Mouse (Mus musculus) liver, embryonic 11.5 days (tissue): ENCODE data around the gene Bace2. TPM values are rescaled to one million over a fixed set of nuclear protein-coding genes. Genes with fewer than 3 reads are reported as not detected.

Source experiments
- ATAC-seq: fragments of 200-750 bp; cut with Nextera tagmentation; replicated peaks from 2 replicates; pipeline ENCODE4 v1.8.0; 2017; ENCODE audit warnings: moderate number of reproducible peaks, mild to moderate bottlenecking, moderate TSS enrichment, moderate library complexity; ENCODE audit not compliant: low FRiP score
- DNase-seq: peaks from one replicate; pipeline ENCODE4 v3.0.0-alpha.2; 2017; ENCODE audit warnings: low spot score
- H3K27ac ChIP-seq: fragments of 300-500 bp; sonication (generic); 2 replicates; pipeline ENCODE4 v1.5.1; 2014; ENCODE audit warnings: mild to moderate bottlenecking, low read depth, low read length, control low read depth
- H3K27me3 ChIP-seq: fragments of 300-500 bp; sonication (generic); replicated peaks from 2 replicates; pipeline ENCODE4 v1.6.1; 2014; ENCODE audit warnings: low read length, mixed read lengths; ENCODE audit not compliant: control insufficient read depth, insufficient read depth
- H3K36me3 ChIP-seq: fragments of 300-500 bp; sonication (generic); 2 replicates; pipeline ENCODE4 v1.6.1; 2014; ENCODE audit warnings: mild to moderate bottlenecking, low read length, moderate library complexity, mixed read lengths; ENCODE audit not compliant: control insufficient read depth, insufficient read depth
- H3K4me1 ChIP-seq: fragments of 300-500 bp; sonication (generic); replicated peaks from 2 replicates; pipeline ENCODE4 v1.6.1; 2014; ENCODE audit warnings: low read length, mixed read lengths; ENCODE audit not compliant: control insufficient read depth, insufficient read depth
- H3K4me2 ChIP-seq: fragments of 300-500 bp; sonication (generic); 2 replicates; pipeline ENCODE4 v1.6.1; 2014; ENCODE audit warnings: mild to moderate bottlenecking, control low read depth, moderate library complexity
- H3K4me3 ChIP-seq: fragments of 300-500 bp; sonication (generic); 2 replicates; pipeline ENCODE4 v1.5.1; 2014; ENCODE audit warnings: low read depth, low read length, control low read depth
- H3K9ac ChIP-seq: fragments of 300-500 bp; sonication (generic); 2 replicates; pipeline ENCODE4 v1.6.1; 2014; ENCODE audit warnings: low read depth, low read length, control low read depth
- H3K9me3 ChIP-seq: fragments of 300-500 bp; sonication (generic); 2 replicates; pipeline ENCODE4 v1.6.1; 2016; ENCODE audit warnings: low read length, inconsistent platforms, mixed read lengths; ENCODE audit not compliant: control insufficient read depth
- WGBS: fragments of 180-500 bp; shearing (Covaris S2); extraction: QIAGEN DNeasy Blood & Tissue Kit; methylation state at CpG from one replicate; pipeline ENCODE4 v1.1.7; 2014; 5-methylcytosine and 5-hydroxymethylcytosine counted together
- polyA plus RNA-seq: library from polyadenylated mRNA; unstranded; fragments of >200 nt; fragmentation: Nextera tagmentation; extraction: Ambion mirVana; gene quantifications from 2 replicates; pipeline ENCODE4 v1.2.1, GENCODE M21; 2014

Gene Bace2
- polyA plus RNA-seq, 1 experiment from 2014 or later: 6.4 TPM

- Histone ChIP-seq H3K36me3 (no peaks in the 10 kb centered on the region), H3K27ac (no peak overlapping the region), H3K4me1 (no peaks in the 10 kb centered on the region), H3K9me3 (no peaks in the 10 kb centered on the region), H3K9ac (no peak overlapping the region), H3K4me2 (no peak overlapping the region), H3K4me3 (no peak overlapping the region), H3K27me3 (no peaks in the 10 kb centered on the region)
- DNase-seq: no peak
- ATAC-seq: no peak
- WGBS: 47% methylated on average over 4 of the region's 4 CpGs
Observed at GRCm38 (mm10) chr16:97467993-97468791, 111.7 kb downstream of the Bace2 start.

- ATAC-seq: no peak
- no peaks in the 10 kb centered on the region for H3K36me3 ChIP-seq
Observed at GRCm38 (mm10) chr16:97474671-97475070, 118.1 kb downstream of the Bace2 start.

GRCm38 (mm10) chr16:97475581-97475980 is 119.0 kb downstream of the Bace2 start:
- DNase-seq: no peak
- no peak for ATAC-seq

More at GRCm38 (mm10) chr16:97474671-97475070, 118.1 kb downstream of the Bace2 start:
- no peaks in the 10 kb centered on the region for H3K4me1 ChIP-seq
- no peak overlapping the region for H3K27ac ChIP-seq
- H3K27me3 ChIP-seq: no peaks in the 10 kb centered on the region
- no peak overlapping the region for H3K4me3 ChIP-seq
- H3K9ac ChIP-seq: no peak overlapping the region
- H3K4me2 ChIP-seq: no peak overlapping the region
- no peak for DNase-seq
- H3K9me3 ChIP-seq: no peaks in the 10 kb centered on the region
- WGBS: 69% methylated on average over 2 of the region's 2 CpGs

GRCm38 (mm10) chr16:97476524-97476923 is 120.0 kb downstream of the Bace2 start:
- no peak overlapping the region for H3K9ac ChIP-seq
- H3K27me3 ChIP-seq: no peaks in the 10 kb centered on the region
- no peak overlapping the region for H3K27ac ChIP-seq
- WGBS: 50% methylated on average over 1 of the region's 1 CpGs
- no peak for DNase-seq
- no peak overlapping the region for H3K4me3 ChIP-seq
- no peaks in the 10 kb centered on the region for H3K36me3 ChIP-seq
- no peak for ATAC-seq
- no peaks in the 10 kb centered on the region for H3K4me1 ChIP-seq
- H3K9me3 ChIP-seq: no peaks in the 10 kb centered on the region
- H3K4me2 ChIP-seq: no peak overlapping the region

More at GRCm38 (mm10) chr16:97475581-97475980, 119.0 kb downstream of the Bace2 start:
- Histone ChIP-seq H3K4me1 (no peaks in the 10 kb centered on the region), H3K27me3 (no peaks in the 10 kb centered on the region), H3K4me3 (no peak overlapping the region), H3K9ac (no peak overlapping the region), H3K4me2 (no peak overlapping the region), H3K9me3 (no peaks in the 10 kb centered on the region), H3K36me3 (no peaks in the 10 kb centered on the region), H3K27ac (no peak overlapping the region)
- 79% methylated on average over 3 of the region's 3 CpGs for WGBS

DNA sequence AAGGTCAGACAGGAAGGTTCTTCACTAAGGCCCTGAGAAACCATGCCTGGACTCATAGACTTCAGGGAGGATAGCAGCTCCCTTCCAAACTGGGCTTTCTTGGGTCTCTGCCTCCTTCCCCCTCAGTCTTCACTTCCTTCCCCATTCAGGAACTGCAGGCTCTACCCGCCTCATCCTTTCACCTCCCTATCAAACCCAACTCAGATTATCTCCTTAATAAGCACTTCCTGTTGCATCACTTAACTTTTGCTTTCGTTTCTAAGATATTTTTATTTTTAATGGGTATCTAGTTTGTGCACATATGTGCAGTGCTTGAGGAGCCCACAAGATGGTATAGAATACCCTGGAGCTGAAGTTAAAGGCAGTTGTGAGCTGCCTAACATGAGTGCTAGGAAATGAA is 122.1 kb downstream of the Bace2 start:
- no peak overlapping the region for H3K4me2 ChIP-seq
- no peak overlapping the region for H3K9ac ChIP-seq
- no peaks in the 10 kb centered on the region for H3K36me3 ChIP-seq
- H3K4me1 ChIP-seq: no peaks in the 10 kb centered on the region
- H3K27me3 ChIP-seq: no peaks in the 10 kb centered on the region
- WGBS: 27% methylated on average over 2 of the region's 2 CpGs
- no peak overlapping the region for H3K27ac ChIP-seq
- H3K4me3 ChIP-seq: no peak overlapping the region
- DNase-seq (no peak), ATAC-seq (no peak)
- H3K9me3 ChIP-seq: no peaks in the 10 kb centered on the region

DNA sequence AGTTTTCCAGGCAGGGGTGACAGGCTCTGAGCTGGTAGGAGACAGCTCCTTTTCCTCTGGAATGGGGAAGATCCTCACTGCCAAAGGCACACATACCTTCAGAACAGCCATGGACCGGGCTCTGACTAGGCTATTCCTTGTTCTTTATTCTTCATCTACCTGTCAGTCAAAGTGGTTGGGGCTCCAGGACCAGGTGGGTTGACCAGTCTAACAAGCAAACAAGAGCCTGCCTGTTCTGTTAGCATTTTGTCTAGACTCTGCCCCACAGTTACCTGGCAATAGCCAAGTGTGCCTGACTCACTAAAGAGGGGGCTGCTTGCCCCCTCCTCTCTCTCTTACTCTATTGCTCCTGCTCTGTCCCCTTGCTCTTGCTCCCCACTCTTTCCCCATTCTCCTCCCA is 135.8 kb downstream of the Bace2 start:
- Histone ChIP-seq H3K9ac (no peak overlapping the region), H3K4me1 (no peaks in the 10 kb centered on the region), H3K27me3 (no peaks in the 10 kb centered on the region), H3K4me2 (no peak overlapping the region), H3K9me3 (no peaks in the 10 kb centered on the region), H3K27ac (no peak overlapping the region), H3K36me3 (no peaks in the 10 kb centered on the region), H3K4me3 (no peak overlapping the region)
- no peak for DNase-seq
- 66% methylated on average over 1 of the region's 1 CpGs for WGBS
- no peak for ATAC-seq

Other genes with a start within 250 kb of the Bace2 start
- gene Dscam, start 186.0 kb upstream of the Bace2 start, polyA plus RNA-seq: 0.04 TPM in 2 replicates
- 0.38 and 0.66 TPM in 2 replicates for gene Mx1, start 106.2 kb downstream of the Bace2 start, polyA plus RNA-seq
- gene Fam3b, start 158.1 kb downstream of the Bace2 start, polyA plus RNA-seq: not detected in 2 replicates